Mouse (Mus musculus): ENCODE data around the gene Rbm43. TPM values are rescaled to one million over a fixed set of nuclear protein-coding genes. Genes with fewer than 3 reads are reported as not detected.

Gene Rbm43
- polyA plus RNA-seq (2015; fragmentation: Nextera tagmentation; extraction: Ambion mirVana), result 21.0 and 22.1 TPM in 2 replicates

GRCm38 (mm10) chr2:51934574-51935334, at the start of gene Rbm43:
Gene Rbm43 (minus strand): TSS chr2:51935163.
- Histone ChIP-seq H3K4me3 (ENCODE audit: low read length) (peak within 1 kb of the TSS; percentile 68), H3K9ac (ENCODE audit: low read length) (peak within 1 kb of the TSS; percentile 74), H3K4me2 (ENCODE audit: low read depth, low read length) (peak within 1 kb of the TSS; percentile 60), H3K27me3 (ENCODE audit: control insufficient read depth, insufficient read depth, low read depth, low read length) (no peaks in the 10 kb centered on the region), H3K4me1 (replicated peaks; ENCODE audit: control insufficient read depth, insufficient read depth, low read length) (peaks cover 8% of the 10 kb centered on the region), H3K36me3 (ENCODE audit: control insufficient read depth, insufficient read depth, low read length) (peaks cover 5% of the 10 kb centered on the region; the same call in 1 of the 2 replicates), H3K27ac (ENCODE audit: low read length) (peak within 1 kb of the TSS; percentile 74), H3K9me3 (ENCODE audit: control insufficient read depth, low read length) (no peaks in the 10 kb centered on the region)
- under 1% methylated on average over 47 of the region's 48 CpGs for WGBS
- peak; percentile 85 for ATAC-seq (ENCODE audit: low read depth)

- H3K27ac ChIP-seq (ENCODE audit: low read length), result peak overlapping the region; percentile 61
- H3K27me3 ChIP-seq (ENCODE audit: control insufficient read depth, insufficient read depth, low read depth, low read length), result no peaks in the 10 kb centered on the region
- WGBS, result 36% methylated on average over 13 of the region's 13 CpGs
- H3K4me2 ChIP-seq (ENCODE audit: low read depth, low read length), result peak overlapping the region; percentile 48
- ATAC-seq (ENCODE audit: low read depth), result no peak
- H3K9ac ChIP-seq (ENCODE audit: low read length), result peak overlapping the region; percentile 4; the same call in 1 of the 2 replicates
- peaks cover 13% of the 10 kb centered on the region; the same call in 1 of the 2 replicates for H3K4me1 ChIP-seq (replicated peaks; ENCODE audit: control insufficient read depth, insufficient read depth, low read length)
- peak overlapping the region; percentile 10; the same call in 1 of the 2 replicates for H3K4me3 ChIP-seq (ENCODE audit: low read length)
- H3K9me3 ChIP-seq (ENCODE audit: control insufficient read depth, low read length), result no peaks in the 10 kb centered on the region; the same call in 1 of the 2 replicates
- H3K36me3 ChIP-seq (ENCODE audit: control insufficient read depth, insufficient read depth, low read length), result no peaks in the 10 kb centered on the region
Observed at GRCm38 (mm10) chr2:51982288-51982687, 47.3 kb upstream of the Rbm43 start.

GRCm38 (mm10) chr2:51981630-51982029, 46.7 kb upstream of the Rbm43 start:
- 0 out of 2 replicates have a peak overlapping the region, but pooled peaks have one; percentile 0 for H3K4me3 ChIP-seq (ENCODE audit: low read length)
- no peaks in the 10 kb centered on the region for H3K27me3 ChIP-seq (ENCODE audit: control insufficient read depth, insufficient read depth, low read depth, low read length)
- H3K9ac ChIP-seq (ENCODE audit: low read length), result peak overlapping the region; percentile 17
- peak; percentile 90 for ATAC-seq (ENCODE audit: low read depth)
- peak overlapping the region; percentile 48 for H3K4me2 ChIP-seq (ENCODE audit: low read depth, low read length)
- no peaks in the 10 kb centered on the region for H3K36me3 ChIP-seq (ENCODE audit: control insufficient read depth, insufficient read depth, low read length)
- 18% methylated on average over 11 of the region's 11 CpGs for WGBS
- H3K9me3 ChIP-seq (ENCODE audit: control insufficient read depth, low read length), result no peaks in the 10 kb centered on the region; the same call in 1 of the 2 replicates
- peak overlapping the region; percentile 61 for H3K27ac ChIP-seq (ENCODE audit: low read length)
- H3K4me1 ChIP-seq (replicated peaks; ENCODE audit: control insufficient read depth, insufficient read depth, low read length), result peaks cover 9% of the 10 kb centered on the region; the same call in 1 of the 2 replicates

GRCm38 (mm10) chr2:51973410-51973968, 38.5 kb upstream of the Rbm43 start, which contains the start of gene Nmi:
Gene Nmi (minus strand): TSS chr2:51973494.
- Histone ChIP-seq H3K27ac (ENCODE audit: low read length) (peak within 1 kb of the TSS; percentile 89), H3K27me3 (ENCODE audit: control insufficient read depth, insufficient read depth, low read depth, low read length) (no peaks in the 10 kb centered on the region), H3K36me3 (ENCODE audit: control insufficient read depth, insufficient read depth, low read length) (no peaks in the 10 kb centered on the region), H3K4me3 (ENCODE audit: low read length) (peak within 1 kb of the TSS; percentile 82), H3K9ac (ENCODE audit: low read length) (peak within 1 kb of the TSS; percentile 86), H3K4me2 (ENCODE audit: low read depth, low read length) (peak within 1 kb of the TSS; percentile 72), H3K9me3 (ENCODE audit: control insufficient read depth, low read length) (no peaks in the 10 kb centered on the region), H3K4me1 (replicated peaks; ENCODE audit: control insufficient read depth, insufficient read depth, low read length) (no peaks in the 10 kb centered on the region)
- WGBS, result 61% methylated on average over 9 of the region's 9 CpGs
- ATAC-seq (ENCODE audit: low read depth), result peak; percentile 65; the same call in 1 of the 2 replicates

GRCm38 (mm10) chr2:51972641-51973409, 37.9 kb upstream of the Rbm43 start:
- 2% methylated on average over 40 of the region's 40 CpGs for WGBS
- ATAC-seq (ENCODE audit: low read depth), result peak; percentile 87

GRCm38 (mm10) chr2:51972142-51972541, 37.2 kb upstream of the Rbm43 start:
- Histone ChIP-seq H3K36me3 (ENCODE audit: control insufficient read depth, insufficient read depth, low read length) (no peaks in the 10 kb centered on the region), H3K27ac (ENCODE audit: low read length) (peak overlapping the region; percentile 89), H3K9ac (ENCODE audit: low read length) (peak overlapping the region; percentile 86), H3K4me1 (replicated peaks; ENCODE audit: control insufficient read depth, insufficient read depth, low read length) (no peaks in the 10 kb centered on the region), H3K4me2 (ENCODE audit: low read depth, low read length) (peak overlapping the region; percentile 72), H3K9me3 (ENCODE audit: control insufficient read depth, low read length) (no peaks in the 10 kb centered on the region), H3K27me3 (ENCODE audit: control insufficient read depth, insufficient read depth, low read depth, low read length) (no peaks in the 10 kb centered on the region), H3K4me3 (ENCODE audit: low read length) (peak overlapping the region; percentile 82)
- ATAC-seq (ENCODE audit: low read depth), result peak; percentile 61
- 35% methylated on average over 5 of the region's 5 CpGs for WGBS

More at GRCm38 (mm10) chr2:51972641-51973409, 37.9 kb upstream of the Rbm43 start:
- H3K4me2 ChIP-seq (ENCODE audit: low read depth, low read length), result peak overlapping the region; percentile 72
- no peaks in the 10 kb centered on the region for H3K4me1 ChIP-seq (replicated peaks; ENCODE audit: control insufficient read depth, insufficient read depth, low read length)
- H3K27ac ChIP-seq (ENCODE audit: low read length), result peak overlapping the region; percentile 89
- H3K9me3 ChIP-seq (ENCODE audit: control insufficient read depth, low read length), result no peaks in the 10 kb centered on the region
- H3K4me3 ChIP-seq (ENCODE audit: low read length), result peak overlapping the region; percentile 82
- H3K9ac ChIP-seq (ENCODE audit: low read length), result peak overlapping the region; percentile 86
- H3K36me3 ChIP-seq (ENCODE audit: control insufficient read depth, insufficient read depth, low read length), result no peaks in the 10 kb centered on the region
- no peaks in the 10 kb centered on the region for H3K27me3 ChIP-seq (ENCODE audit: control insufficient read depth, insufficient read depth, low read depth, low read length)

GRCm38 (mm10) chr2:51970897-51971296, 35.9 kb upstream of the Rbm43 start:
- H3K27me3 ChIP-seq (ENCODE audit: control insufficient read depth, insufficient read depth, low read depth, low read length), result no peaks in the 10 kb centered on the region
- WGBS, result 100% methylated on average over 4 of the region's 4 CpGs

GRCm38 (mm10) chr2:51967288-51967687, 32.3 kb upstream of the Rbm43 start:
- no peaks in the 10 kb centered on the region for H3K4me1 ChIP-seq (replicated peaks; ENCODE audit: control insufficient read depth, insufficient read depth, low read length)
- H3K27ac ChIP-seq (ENCODE audit: low read length), result no peak overlapping the region
- WGBS, result 68% methylated on average over 3 of the region's 3 CpGs
- H3K9me3 ChIP-seq (ENCODE audit: control insufficient read depth, low read length), result no peaks in the 10 kb centered on the region
- H3K4me3 ChIP-seq (ENCODE audit: low read length), result no peak overlapping the region
- H3K27me3 ChIP-seq (ENCODE audit: control insufficient read depth, insufficient read depth, low read depth, low read length), result no peaks in the 10 kb centered on the region
- H3K4me2 ChIP-seq (ENCODE audit: low read depth, low read length), result no peak overlapping the region
- ATAC-seq (ENCODE audit: low read depth), result no peak
- H3K36me3 ChIP-seq (ENCODE audit: control insufficient read depth, insufficient read depth, low read length), result no peaks in the 10 kb centered on the region
- no peak overlapping the region for H3K9ac ChIP-seq (ENCODE audit: low read length)

More at GRCm38 (mm10) chr2:51970897-51971296, 35.9 kb upstream of the Rbm43 start:
- no peak overlapping the region for H3K9ac ChIP-seq (ENCODE audit: low read length)
- no peaks in the 10 kb centered on the region for H3K36me3 ChIP-seq (ENCODE audit: control insufficient read depth, insufficient read depth, low read length)
- H3K27ac ChIP-seq (ENCODE audit: low read length), result no peak overlapping the region
- H3K4me3 ChIP-seq (ENCODE audit: low read length), result no peak overlapping the region
- ATAC-seq (ENCODE audit: low read depth), result no peak
- H3K9me3 ChIP-seq (ENCODE audit: control insufficient read depth, low read length), result no peaks in the 10 kb centered on the region
- no peaks in the 10 kb centered on the region for H3K4me1 ChIP-seq (replicated peaks; ENCODE audit: control insufficient read depth, insufficient read depth, low read length)
- no peak overlapping the region for H3K4me2 ChIP-seq (ENCODE audit: low read depth, low read length)

Measured in lung, embryonic 16.5 days (tissue).